Mouse (Mus musculus) kidney, adult 2 months (tissue): Measurements from ENCODE around the gene Bsg. TPM values are rescaled to one million over a fixed set of nuclear protein-coding genes. Genes with fewer than 3 reads are reported as not detected.

Experiments
- DNase-seq: peaks from one replicate; pipeline ENCODE4 v3.0.0; 2021
- H3K27ac ChIP-seq: fragments of 200-500 bp; 2 replicates; pipeline ENCODE4 v1.5.1; 2012; ENCODE audit warnings: low read depth, low read length, control low read depth, inconsistent platforms; ENCODE audit not compliant: insufficient read depth
- H3K27me3 ChIP-seq: fragments of 200-500 bp; replicated peaks from 2 replicates; pipeline ENCODE4 v1.6.1; 2012; ENCODE audit warnings: mild to moderate bottlenecking, moderate library complexity, low read length, inconsistent platforms; ENCODE audit not compliant: control insufficient read depth, insufficient read depth
- H3K36me3 ChIP-seq: fragments of 200-500 bp; 2 replicates; pipeline ENCODE4 v1.6.1; 2012; ENCODE audit warnings: mild to moderate bottlenecking, moderate library complexity, low read length, inconsistent platforms; ENCODE audit not compliant: control insufficient read depth, insufficient read depth
- H3K4me1 ChIP-seq: fragments of 200-500 bp; 2 replicates; pipeline ENCODE4 v1.6.1; 2011; ENCODE audit warnings: low read length; ENCODE audit not compliant: control insufficient read depth, insufficient read depth
- H3K4me3 ChIP-seq: fragments of 200-500 bp; 2 replicates; pipeline ENCODE4 v1.5.1; 2011; ENCODE audit warnings: mild to moderate bottlenecking, low read depth, low read length, control low read depth; ENCODE audit not compliant: insufficient read depth
- CTCF ChIP-seq: fragments of 200-500 bp; conservative IDR thresholded peaks from 2 replicates; pipeline ENCODE4 v1.5.1; 2011; ENCODE audit warnings: low read depth, mild to moderate bottlenecking, control low read depth, low read length, moderate library complexity, mixed read lengths; ENCODE audit not compliant: insufficient read depth, insufficient read length
- POLR2A ChIP-seq: fragments of 200-500 bp; IDR thresholded peaks from one replicate; pipeline ENCODE4 v1.6.1; 2011; ENCODE audit warnings: low read depth, low read length, control low read depth
- WGBS: fragments of 180-500 bp; shearing (Covaris S2); methylation state at CpG from one replicate; pipeline ENCODE4 v1.1.7; 2018; 5-methylcytosine and 5-hydroxymethylcytosine counted together
- polyA plus RNA-seq: library from polyadenylated mRNA; depleted of rRNA; stranded (reverse); fragments of >200 nt; gene quantifications from 2 replicates; pipeline ENCODE4 v1.2.3, GENCODE M21; 2012; rRNA removed

Gene Bsg
- polyA plus RNA-seq: 825 and 914 TPM in 2 replicates

- peak; percentile 36 for TF ChIP-seq CTCF
- TF ChIP-seq POLR2A: peak; percentile 80
- H3K27ac ChIP-seq: peak within 1 kb of the TSS; percentile 80
- H3K36me3 ChIP-seq: no peaks in the 10 kb centered on the region
- under 1% methylated on average over 60 of the region's 65 CpGs for WGBS
- peak within 1 kb of the TSS; percentile 79 for H3K4me3 ChIP-seq
- H3K27me3 ChIP-seq: no peaks in the 10 kb centered on the region
- peaks cover 27% of the 10 kb centered on the region for H3K4me1 ChIP-seq
- DNase-seq: peak; percentile 99
These were observed at the start of gene Bsg for GRCm38 (mm10) chr10:79704065-79704969. Bsg (plus strand) TSS chr10:79704491.

GRCm38 (mm10) chr10:79654946-79655395, 49.3 kb upstream of the Bsg start:
- no peaks in the 10 kb centered on the region for H3K4me1 ChIP-seq
- WGBS: 49% methylated on average over 1 of the region's 1 CpGs
- TF ChIP-seq POLR2A: no peak
- no peak for TF ChIP-seq CTCF
- H3K4me3 ChIP-seq: no peak overlapping the region
- H3K36me3 ChIP-seq: no peaks in the 10 kb centered on the region
- no peaks in the 10 kb centered on the region for H3K27me3 ChIP-seq
- H3K27ac ChIP-seq: no peak overlapping the region
- DNase-seq: no peak

- no peak for DNase-seq
- 27% methylated on average over 4 of the region's 4 CpGs for WGBS
- no peak overlapping the region for H3K4me3 ChIP-seq
- no peak overlapping the region for H3K27ac ChIP-seq
- no peaks in the 10 kb centered on the region for H3K27me3 ChIP-seq
- TF ChIP-seq CTCF (peak; percentile 32; the same call in 1 of the 2 replicates), POLR2A (no peak)
- no peaks in the 10 kb centered on the region for H3K36me3 ChIP-seq
- H3K4me1 ChIP-seq: no peaks in the 10 kb centered on the region
These were observed 45.5 kb upstream of the Bsg start for GRCm38 (mm10) chr10:79658829-79659228.

- Histone ChIP-seq H3K4me1 (no peaks in the 10 kb centered on the region), H3K27me3 (no peaks in the 10 kb centered on the region), H3K36me3 (no peaks in the 10 kb centered on the region), H3K27ac (no peak overlapping the region), H3K4me3 (no peak overlapping the region)
- TF ChIP-seq POLR2A (no peak), CTCF (peak; percentile 31; the same call in 1 of the 2 replicates)
- WGBS: 78% methylated on average over 2 of the region's 2 CpGs
- no peak for DNase-seq
These were observed 44.0 kb upstream of the Bsg start for GRCm38 (mm10) chr10:79660298-79660697.

- no peak overlapping the region for H3K4me3 ChIP-seq
- H3K4me1 ChIP-seq: no peaks in the 10 kb centered on the region
- no peaks in the 10 kb centered on the region for H3K36me3 ChIP-seq
- 55% methylated on average over 3 of the region's 3 CpGs for WGBS
- H3K27ac ChIP-seq: no peak overlapping the region
- no peaks in the 10 kb centered on the region for H3K27me3 ChIP-seq
- no peak for TF ChIP-seq POLR2A
- TF ChIP-seq CTCF: no peak
- DNase-seq: no peak
These were observed 42.4 kb upstream of the Bsg start for GRCm38 (mm10) chr10:79661861-79662260.

- Histone ChIP-seq H3K27ac (no peak within 1 kb of the TSS), H3K4me3 (no peak within 1 kb of the TSS), H3K36me3 (no peaks in the 10 kb centered on the region), H3K4me1 (no peaks in the 10 kb centered on the region), H3K27me3 (no peaks in the 10 kb centered on the region)
- TF ChIP-seq CTCF (peak; percentile 84), POLR2A (no peak)
- WGBS: 15% methylated on average over 13 of the region's 13 CpGs
- DNase-seq: peak; percentile 70
These were observed 40.1 kb upstream of the Bsg start, which contains the start of gene Madcam1 for GRCm38 (mm10) chr10:79664131-79664665. Madcam1 (plus strand) TSS chr10:79664559.

GRCm38 (mm10) chr10:79665051-79665450, 39.2 kb upstream of the Bsg start:
- peaks cover 2% of the 10 kb centered on the region; the same call in 1 of the 2 replicates for H3K4me1 ChIP-seq
- H3K27ac ChIP-seq: no peak overlapping the region
- TF ChIP-seq POLR2A (no peak), CTCF (no peak)
- H3K27me3 ChIP-seq: no peaks in the 10 kb centered on the region
- 87% methylated on average over 8 of the region's 8 CpGs for WGBS
- H3K36me3 ChIP-seq: no peaks in the 10 kb centered on the region
- no peak overlapping the region for H3K4me3 ChIP-seq
- no peak for DNase-seq
